Mouse (Mus musculus): ENCODE measurements around the gene Ostm1. TPM values are rescaled to one million over a fixed set of nuclear protein-coding genes. Genes with fewer than 3 reads are reported as not detected.

Gene Ostm1
- polyA plus RNA-seq, 1 experiment from 2014 or later, result 13.0 TPM

- Histone ChIP-seq H3K27ac (no peak overlapping the region), H3K4me3 (no peak overlapping the region), H3K4me2 (no peak overlapping the region), H3K27me3 (peaks cover 4% of the 10 kb centered on the region; the same call in 1 of the 2 replicates), H3K9me3 (no peaks in the 10 kb centered on the region), H3K4me1 (no peaks in the 10 kb centered on the region), H3K36me3 (no peaks in the 10 kb centered on the region), H3K9ac (no peak overlapping the region)
- no peak for ATAC-seq (ENCODE audit: insufficient number of reproducible peaks, low FRiP score, low TSS enrichment, low read depth)
- 83% methylated on average over 4 of the region's 4 CpGs for WGBS
Observed at GRCm38 (mm10) chr10:42675571-42675970, 91.9 kb downstream of the Ostm1 start.

- Histone ChIP-seq H3K9ac (no peak overlapping the region), H3K36me3 (no peaks in the 10 kb centered on the region), H3K9me3 (no peaks in the 10 kb centered on the region), H3K4me3 (peak overlapping the region; percentile 95), H3K27me3 (peaks cover 4% of the 10 kb centered on the region; the same call in 1 of the 2 replicates), H3K27ac (no peak overlapping the region), H3K4me1 (no peaks in the 10 kb centered on the region), H3K4me2 (peak overlapping the region; percentile 89)
- 46% methylated on average over 6 of the region's 6 CpGs for WGBS
- no peak for ATAC-seq (ENCODE audit: insufficient number of reproducible peaks, low FRiP score, low TSS enrichment, low read depth)
Observed at GRCm38 (mm10) chr10:42678331-42678730, 94.7 kb downstream of the Ostm1 start.

GRCm38 (mm10) chr10:42678755-42679364 lies 95.2 kb downstream of the Ostm1 start:
- Histone ChIP-seq H3K36me3 (no peaks in the 10 kb centered on the region; the same call in 1 of the 2 replicates), H3K27ac (no peak overlapping the region)

GRCm38 (mm10) chr10:42679586-42679985 lies 96.0 kb downstream of the Ostm1 start:
- ATAC-seq (ENCODE audit: insufficient number of reproducible peaks, low FRiP score, low TSS enrichment, low read depth), result no peak
- no peaks in the 10 kb centered on the region for H3K9me3 ChIP-seq
- 14% methylated on average over 10 of the region's 10 CpGs for WGBS
- peak overlapping the region; percentile 63; the same call in 1 of the 2 replicates for H3K9ac ChIP-seq
- H3K27me3 ChIP-seq, result peaks cover 4% of the 10 kb centered on the region; the same call in 1 of the 2 replicates
- H3K36me3 ChIP-seq, result no peaks in the 10 kb centered on the region; the same call in 1 of the 2 replicates
- no peak overlapping the region for H3K27ac ChIP-seq
- H3K4me1 ChIP-seq, result no peaks in the 10 kb centered on the region
- H3K4me2 ChIP-seq, result peak overlapping the region; percentile 89
- H3K4me3 ChIP-seq, result peak overlapping the region; percentile 95

More at GRCm38 (mm10) chr10:42678755-42679364, 95.2 kb downstream of the Ostm1 start:
- peak overlapping the region; percentile 95 for H3K4me3 ChIP-seq
- under 1% methylated on average over 56 of the region's 56 CpGs for WGBS
- no peaks in the 10 kb centered on the region for H3K4me1 ChIP-seq
- H3K27me3 ChIP-seq, result peaks cover 4% of the 10 kb centered on the region; the same call in 1 of the 2 replicates
- H3K9ac ChIP-seq, result peak overlapping the region; percentile 63
- peak overlapping the region; percentile 89 for H3K4me2 ChIP-seq
- H3K9me3 ChIP-seq, result no peaks in the 10 kb centered on the region
- ATAC-seq (ENCODE audit: insufficient number of reproducible peaks, low FRiP score, low TSS enrichment, low read depth), result peak; percentile 90

- Histone ChIP-seq H3K27ac (no peak overlapping the region), H3K9me3 (no peaks in the 10 kb centered on the region), H3K4me3 (peak overlapping the region; percentile 3; the same call in 1 of the 2 replicates), H3K4me2 (peak overlapping the region; percentile 22; the same call in 1 of the 2 replicates), H3K4me1 (no peaks in the 10 kb centered on the region), H3K27me3 (peaks cover 4% of the 10 kb centered on the region; the same call in 1 of the 2 replicates), H3K36me3 (no peaks in the 10 kb centered on the region; the same call in 1 of the 2 replicates), H3K9ac (no peak overlapping the region)
- ATAC-seq (ENCODE audit: insufficient number of reproducible peaks, low FRiP score, low TSS enrichment, low read depth), result no peak
- WGBS, result 7% methylated on average over 6 of the region's 6 CpGs
Observed at GRCm38 (mm10) chr10:42680582-42681001, 97.0 kb downstream of the Ostm1 start.

- WGBS, result 78% methylated on average over 8 of the region's 8 CpGs
- peaks cover 4% of the 10 kb centered on the region; the same call in 1 of the 2 replicates for H3K27me3 ChIP-seq
- H3K4me1 ChIP-seq, result no peaks in the 10 kb centered on the region
- ATAC-seq (ENCODE audit: insufficient number of reproducible peaks, low FRiP score, low TSS enrichment, low read depth), result no peak
- no peaks in the 10 kb centered on the region for H3K9me3 ChIP-seq
- no peak overlapping the region for H3K27ac ChIP-seq
- H3K36me3 ChIP-seq, result no peaks in the 10 kb centered on the region; the same call in 1 of the 2 replicates
- H3K4me3 ChIP-seq, result no peak overlapping the region
- H3K9ac ChIP-seq, result no peak overlapping the region
- no peak overlapping the region for H3K4me2 ChIP-seq
Observed at GRCm38 (mm10) chr10:42682421-42682820, 98.8 kb downstream of the Ostm1 start.

GRCm38 (mm10) chr10:42687873-42688272 lies 104.3 kb downstream of the Ostm1 start:
- H3K9me3 ChIP-seq, result no peaks in the 10 kb centered on the region
- no peak overlapping the region for H3K27ac ChIP-seq
- no peak overlapping the region for H3K4me2 ChIP-seq
- H3K4me1 ChIP-seq, result no peaks in the 10 kb centered on the region
- H3K4me3 ChIP-seq, result no peak overlapping the region
- no peaks in the 10 kb centered on the region for H3K27me3 ChIP-seq
- no peak for ATAC-seq (ENCODE audit: insufficient number of reproducible peaks, low FRiP score, low TSS enrichment, low read depth)
- H3K9ac ChIP-seq, result no peak overlapping the region
- H3K36me3 ChIP-seq, result no peaks in the 10 kb centered on the region; the same call in 1 of the 2 replicates
- 76% methylated on average over 5 of the region's 5 CpGs for WGBS

GRCm38 (mm10) chr10:42689694-42690093 lies 106.1 kb downstream of the Ostm1 start:
- 79% methylated on average over 1 of the region's 1 CpGs for WGBS
- no peaks in the 10 kb centered on the region for H3K27me3 ChIP-seq
- H3K4me2 ChIP-seq, result no peak overlapping the region
- H3K4me3 ChIP-seq, result no peak overlapping the region
- H3K9me3 ChIP-seq, result no peaks in the 10 kb centered on the region
- no peaks in the 10 kb centered on the region for H3K36me3 ChIP-seq
- no peaks in the 10 kb centered on the region for H3K4me1 ChIP-seq
- ATAC-seq (ENCODE audit: insufficient number of reproducible peaks, low FRiP score, low TSS enrichment, low read depth), result no peak
- H3K9ac ChIP-seq, result no peak overlapping the region
- H3K27ac ChIP-seq, result no peak overlapping the region

- Histone ChIP-seq H3K9me3 (no peaks in the 10 kb centered on the region), H3K27me3 (no peaks in the 10 kb centered on the region), H3K36me3 (no peaks in the 10 kb centered on the region), H3K27ac (no peak overlapping the region), H3K4me3 (no peak overlapping the region), H3K4me1 (no peaks in the 10 kb centered on the region), H3K4me2 (no peak overlapping the region), H3K9ac (no peak overlapping the region)
- WGBS, result 69% methylated on average over 17 of the region's 17 CpGs
- ATAC-seq (ENCODE audit: insufficient number of reproducible peaks, low FRiP score, low TSS enrichment, low read depth), result no peak
Observed at GRCm38 (mm10) chr10:42690233-42691028, 106.8 kb downstream of the Ostm1 start.

GRCm38 (mm10) chr10:42691051-42691450 lies 107.4 kb downstream of the Ostm1 start:
- H3K9ac ChIP-seq, result no peak overlapping the region
- no peaks in the 10 kb centered on the region for H3K4me1 ChIP-seq
- 60% methylated on average over 2 of the region's 2 CpGs for WGBS
- no peaks in the 10 kb centered on the region for H3K9me3 ChIP-seq
- no peak overlapping the region for H3K4me2 ChIP-seq
- no peak for ATAC-seq (ENCODE audit: insufficient number of reproducible peaks, low FRiP score, low TSS enrichment, low read depth)
- H3K27me3 ChIP-seq, result no peaks in the 10 kb centered on the region
- H3K36me3 ChIP-seq, result no peaks in the 10 kb centered on the region
- no peak overlapping the region for H3K4me3 ChIP-seq
- H3K27ac ChIP-seq, result no peak overlapping the region

- no peaks in the 10 kb centered on the region for H3K27me3 ChIP-seq
- no peak overlapping the region for H3K9ac ChIP-seq
- no peaks in the 10 kb centered on the region for H3K9me3 ChIP-seq
- H3K4me2 ChIP-seq, result no peak overlapping the region
- H3K36me3 ChIP-seq, result no peaks in the 10 kb centered on the region
- H3K27ac ChIP-seq, result no peak overlapping the region
- no peaks in the 10 kb centered on the region for H3K4me1 ChIP-seq
- no peak overlapping the region for H3K4me3 ChIP-seq
- ATAC-seq (ENCODE audit: insufficient number of reproducible peaks, low FRiP score, low TSS enrichment, low read depth), result no peak
- WGBS, result 45% methylated on average over 2 of the region's 2 CpGs
Observed at GRCm38 (mm10) chr10:42692095-42692494, 108.5 kb downstream of the Ostm1 start.

- Histone ChIP-seq H3K27me3 (no peaks in the 10 kb centered on the region), H3K36me3 (no peaks in the 10 kb centered on the region), H3K9me3 (no peaks in the 10 kb centered on the region), H3K4me2 (no peak overlapping the region), H3K9ac (no peak overlapping the region), H3K4me1 (no peaks in the 10 kb centered on the region), H3K4me3 (no peak overlapping the region), H3K27ac (no peak overlapping the region)
- no peak for ATAC-seq (ENCODE audit: insufficient number of reproducible peaks, low FRiP score, low TSS enrichment, low read depth)
Observed at GRCm38 (mm10) chr10:42692794-42693193, 109.2 kb downstream of the Ostm1 start.

Data from limb, embryonic 15.5 days (tissue).